Mouse (Mus musculus): ENCODE measurements around the gene Tex33.

Tex33 gene

DNA sequence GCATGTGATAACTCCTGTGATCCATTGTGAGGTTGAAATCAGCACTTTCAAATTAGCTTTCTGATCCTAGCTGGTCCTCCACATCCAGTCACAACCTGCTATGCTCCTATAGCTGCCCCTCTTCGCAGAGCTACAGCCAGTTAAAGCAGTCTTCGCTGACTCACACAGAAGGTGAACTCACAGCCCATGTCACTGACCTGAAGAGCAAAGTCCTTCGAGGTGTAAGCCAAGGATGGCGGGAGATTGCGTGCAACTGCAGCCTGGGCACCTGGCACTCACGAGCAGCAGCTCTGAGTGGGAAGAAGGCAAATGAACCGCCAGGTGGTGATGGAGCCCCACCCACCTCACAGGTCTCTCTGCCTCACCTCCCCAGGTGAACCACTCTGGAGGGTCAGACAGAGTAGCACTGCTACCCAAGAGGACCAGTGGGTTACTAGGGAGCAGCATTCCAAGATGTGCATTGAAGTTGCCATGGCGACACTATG, at the start of gene Tex33:
Gene Tex33, minus strand, starts transcription at position 435 of the 485 bp plus-strand sequence.
- no peak for DNase-seq

DNA sequence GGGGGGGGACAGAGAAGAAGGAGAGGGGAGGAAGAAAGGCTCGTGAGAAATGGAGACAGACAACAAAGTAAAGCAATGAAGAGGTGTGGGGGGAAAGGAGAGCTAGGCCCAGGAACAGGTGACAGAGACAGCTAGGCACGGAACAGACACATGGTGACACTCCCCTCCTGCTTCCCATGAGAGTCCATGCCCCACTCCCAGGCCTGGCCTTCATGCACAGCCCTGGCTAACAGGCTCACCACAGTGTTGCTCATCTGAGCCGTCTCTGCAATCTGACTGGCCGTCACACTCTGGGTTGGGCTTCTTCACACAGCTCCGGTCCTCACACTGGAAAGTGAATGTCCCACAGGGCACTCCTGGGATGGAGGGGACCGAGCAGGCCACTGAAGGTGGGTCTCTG, 48.1 kb upstream of the Tex33 start:
- DNase-seq = no peak

DNA sequence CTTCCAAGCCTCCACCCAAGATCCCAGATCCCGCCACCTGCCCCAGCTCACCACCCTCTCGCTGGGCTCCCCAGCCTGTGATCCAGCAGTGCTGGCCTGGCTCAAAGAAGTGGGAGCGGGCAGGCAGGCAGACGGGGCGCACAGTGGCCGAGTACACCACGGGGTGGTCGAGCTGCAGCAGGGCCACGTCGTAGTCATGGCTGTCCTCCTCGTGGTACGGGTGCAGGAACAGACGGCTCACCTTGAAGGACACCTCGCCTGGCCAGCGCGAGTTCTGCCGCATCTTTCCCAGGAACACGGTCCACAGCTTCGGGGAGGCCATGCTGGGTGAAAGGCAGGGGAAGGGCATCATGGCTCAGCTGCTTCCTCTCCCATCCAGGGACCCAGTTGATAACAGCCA, 46.5 kb upstream of the Tex33 start:
- no peak for DNase-seq

DNA sequence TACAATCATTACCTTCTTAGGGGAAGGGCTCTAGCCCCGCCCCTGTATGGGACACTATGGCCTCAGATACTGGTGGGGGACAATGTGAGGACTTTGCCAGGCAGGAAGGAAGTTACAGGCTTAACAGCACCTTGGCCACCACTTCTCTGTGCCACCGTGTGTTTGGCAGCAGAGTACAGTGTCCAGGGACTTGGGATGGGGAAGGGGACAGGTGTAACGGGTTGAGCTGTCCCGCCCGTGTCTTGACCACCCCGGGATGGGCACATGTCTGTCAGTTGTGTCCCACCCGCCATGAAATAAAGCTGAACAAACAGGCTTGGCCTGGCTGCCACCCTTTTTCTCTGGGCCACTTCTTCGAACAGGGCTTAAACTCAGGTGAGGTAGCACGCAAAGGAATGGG, 43.3 kb upstream of the Tex33 start:
- DNase-seq = no peak

DNA sequence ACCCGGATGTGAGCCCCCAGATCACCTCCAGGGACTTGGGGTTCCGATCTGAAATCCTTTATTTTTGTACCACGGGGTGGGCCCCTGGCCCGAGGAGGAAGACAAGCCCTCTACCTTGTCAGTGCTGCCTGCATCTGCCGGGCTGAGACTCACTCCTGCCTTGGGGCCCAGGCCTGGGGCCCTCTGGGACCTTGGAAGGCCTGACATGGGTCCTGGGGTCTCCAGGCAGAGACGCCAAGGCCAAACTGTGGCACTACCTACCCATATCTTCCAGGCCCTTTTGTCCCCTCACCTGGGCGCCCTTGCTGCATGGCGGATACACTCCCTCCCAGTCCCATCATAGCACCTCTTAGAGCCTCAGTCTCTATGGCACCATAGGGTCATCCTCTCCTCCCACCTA, 42.8 kb upstream of the Tex33 start:
- no peak for DNase-seq

DNA sequence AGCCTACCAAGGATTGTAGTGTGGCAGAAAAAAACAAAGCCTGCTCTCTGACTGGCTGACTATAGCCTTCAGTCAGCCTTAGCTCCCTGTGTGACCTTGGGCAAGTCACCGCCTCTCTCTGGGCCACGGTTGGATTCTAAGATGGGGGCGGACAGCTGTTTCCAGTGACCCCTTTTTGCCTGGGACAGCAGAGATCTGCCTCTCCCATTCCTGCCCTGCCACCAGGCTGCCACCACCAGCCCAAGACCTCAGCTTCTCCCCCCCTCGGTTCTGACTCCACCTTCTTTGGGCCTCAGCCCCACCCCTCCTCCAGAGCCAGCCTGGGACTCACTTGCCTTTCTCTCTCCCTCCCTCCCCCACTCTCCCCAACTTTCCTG, 42.3 kb upstream of the Tex33 start:
- DNase-seq = no peak

DNA sequence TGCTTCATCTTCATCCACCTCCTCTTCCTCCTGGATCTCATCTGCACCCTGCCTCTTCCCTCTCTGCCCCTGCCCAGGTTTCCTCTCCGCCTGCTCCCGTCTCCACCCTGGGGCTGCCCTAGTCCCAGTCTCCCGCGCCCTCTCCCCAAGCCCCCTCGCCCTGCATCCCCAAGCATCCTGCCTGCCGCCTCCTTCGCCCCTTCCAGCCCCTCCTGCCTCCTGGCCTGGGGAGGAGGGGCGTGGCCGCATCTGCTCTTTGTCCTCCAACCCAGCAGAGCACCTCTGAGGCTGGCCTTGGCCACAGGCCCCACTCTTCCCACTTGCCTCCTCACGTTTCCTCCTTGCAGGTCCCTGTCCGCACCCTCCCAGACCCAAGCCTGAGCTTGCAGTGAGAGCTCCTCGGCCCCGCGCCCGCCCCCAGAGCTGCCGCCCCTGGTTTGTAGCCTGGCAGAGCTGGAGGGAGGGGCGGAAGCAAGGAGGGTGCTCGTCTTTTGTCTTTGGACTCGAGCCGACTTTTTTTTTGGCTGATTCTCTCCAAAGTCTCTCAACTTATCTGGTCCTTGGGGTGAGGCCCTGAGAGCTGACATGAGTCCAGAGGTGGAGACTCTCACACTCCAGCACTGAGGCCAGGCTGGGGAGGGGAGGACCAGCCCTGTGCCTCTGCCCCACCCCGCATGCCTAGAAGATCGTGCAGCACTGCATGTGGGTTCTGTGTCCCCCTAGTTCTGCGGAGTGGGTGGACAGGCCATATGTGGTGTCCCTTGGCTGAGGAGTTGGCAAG, 41.7 kb upstream of the Tex33 start:
- DNase-seq = no peak

DNA sequence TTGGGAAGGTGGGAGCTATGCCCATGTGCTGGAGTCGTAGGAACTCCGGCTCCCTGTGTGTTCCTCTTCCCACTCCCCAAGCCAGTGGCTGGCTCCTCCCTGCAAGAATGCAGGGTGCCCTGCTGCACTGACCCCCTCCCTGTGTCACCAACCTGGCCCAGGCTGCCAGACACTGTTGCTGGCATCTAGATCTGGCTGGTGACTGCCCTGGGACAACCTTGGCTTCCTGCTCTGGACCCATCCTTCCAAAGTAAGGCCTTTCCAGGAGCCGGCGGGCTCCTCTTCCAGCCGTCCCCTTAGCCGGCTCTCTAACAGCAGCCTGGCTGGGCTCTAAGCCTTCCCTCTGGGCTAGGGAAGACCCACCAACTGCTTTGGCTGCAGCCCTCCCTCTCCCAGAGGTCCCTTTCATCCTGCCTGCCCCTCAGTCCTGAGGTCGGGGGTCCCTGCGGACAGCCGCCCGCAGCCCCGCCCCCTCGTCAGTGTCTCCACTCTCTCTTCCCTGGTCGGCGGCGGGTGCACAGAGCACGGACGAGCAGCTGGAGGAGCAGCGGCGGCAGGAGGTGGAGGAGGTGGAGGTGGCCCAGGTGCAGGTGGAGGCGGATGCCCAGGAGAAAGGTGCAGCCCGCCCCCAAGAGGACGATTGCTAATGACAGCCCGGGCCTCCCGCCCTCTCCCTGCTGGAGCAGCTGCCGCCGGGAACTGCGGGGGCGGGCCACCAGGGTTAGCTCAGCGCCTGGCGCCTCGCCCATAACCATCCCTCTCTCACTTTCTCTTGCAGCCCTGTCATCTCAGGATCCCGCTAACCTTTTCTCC, 40.9 kb upstream of the Tex33 start:
- peak; percentile 80 for DNase-seq

DNA sequence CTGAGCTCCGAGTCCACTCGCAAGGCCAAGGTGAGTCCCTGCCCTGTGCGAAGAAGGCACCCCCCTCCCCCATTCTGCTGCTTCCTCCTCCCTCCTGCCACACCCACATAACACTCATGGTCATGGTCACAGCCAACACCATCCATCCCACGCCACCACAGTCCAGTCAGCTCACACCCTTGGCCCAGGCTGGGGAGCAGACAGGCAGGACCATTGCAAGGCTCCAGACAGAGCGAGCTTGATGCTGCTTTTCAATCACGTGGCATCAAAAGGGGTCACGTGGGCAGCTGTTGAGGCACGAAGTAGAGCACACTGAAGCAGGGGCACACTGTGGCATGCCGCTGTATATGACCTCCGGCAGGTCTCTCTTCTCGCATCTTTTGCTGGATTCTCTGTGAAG, 40.0 kb upstream of the Tex33 start:
- no peak for DNase-seq

DNA sequence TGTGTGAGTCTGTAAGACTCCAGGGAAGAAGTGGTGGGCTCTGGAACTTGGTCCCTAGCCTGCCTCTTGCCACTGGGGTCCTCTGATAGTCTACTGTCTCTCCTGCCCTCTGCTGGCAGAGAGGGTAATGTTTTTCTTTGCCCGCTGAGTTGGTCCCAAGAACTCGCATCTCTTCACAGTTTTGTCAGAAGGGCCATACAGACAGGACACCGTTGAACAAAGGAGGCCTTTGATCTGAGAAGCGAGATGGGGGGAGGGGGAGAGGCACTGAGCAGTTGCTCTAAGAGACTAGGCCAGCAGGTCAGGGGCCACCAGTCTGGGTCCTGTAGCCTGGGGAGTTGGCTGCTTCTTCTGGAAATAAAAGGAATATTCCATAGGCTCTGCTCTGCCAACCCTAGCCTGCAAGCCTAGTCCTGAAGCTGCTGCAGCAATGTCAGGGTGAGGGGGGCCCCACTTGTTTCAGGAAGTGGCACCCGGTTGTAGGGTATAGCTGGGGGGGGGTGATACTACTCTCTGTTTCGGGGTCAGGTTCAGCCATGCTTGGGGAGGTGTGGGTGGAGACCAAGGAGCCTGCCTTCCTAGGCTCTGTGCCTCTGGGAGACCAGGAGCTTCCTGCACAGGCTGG, 39.3 kb upstream of the Tex33 start:
- DNase-seq = peak; percentile 64

DNA sequence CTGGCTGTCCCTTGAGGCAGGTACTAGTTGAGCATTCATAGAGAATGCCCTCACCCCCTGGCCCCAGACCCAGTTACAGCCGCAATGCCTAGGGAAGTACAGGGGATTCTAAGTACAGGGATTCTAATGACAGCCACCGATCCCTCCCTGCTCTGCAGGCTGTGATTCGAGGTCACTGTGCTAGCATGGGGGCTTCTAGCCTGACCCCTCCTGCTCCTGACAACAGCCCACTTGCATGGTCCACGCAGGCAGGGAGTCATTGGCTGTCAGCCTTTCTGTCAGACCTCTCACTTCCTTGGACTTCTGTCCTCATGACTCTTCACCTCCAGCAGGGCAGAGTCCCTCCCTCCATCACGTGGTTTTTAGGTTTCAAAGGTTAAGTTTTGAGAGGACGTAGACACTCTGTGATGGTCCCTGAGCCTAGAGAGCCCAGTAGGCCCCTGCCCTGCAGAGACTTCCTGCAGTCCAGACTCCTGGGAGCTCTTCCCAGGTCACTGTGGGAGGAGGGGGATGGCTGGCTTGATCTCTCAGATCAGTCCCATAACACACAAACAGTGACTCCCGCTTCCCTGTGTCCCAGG, 35.9 kb upstream of the Tex33 start:
- no peak for DNase-seq

DNA sequence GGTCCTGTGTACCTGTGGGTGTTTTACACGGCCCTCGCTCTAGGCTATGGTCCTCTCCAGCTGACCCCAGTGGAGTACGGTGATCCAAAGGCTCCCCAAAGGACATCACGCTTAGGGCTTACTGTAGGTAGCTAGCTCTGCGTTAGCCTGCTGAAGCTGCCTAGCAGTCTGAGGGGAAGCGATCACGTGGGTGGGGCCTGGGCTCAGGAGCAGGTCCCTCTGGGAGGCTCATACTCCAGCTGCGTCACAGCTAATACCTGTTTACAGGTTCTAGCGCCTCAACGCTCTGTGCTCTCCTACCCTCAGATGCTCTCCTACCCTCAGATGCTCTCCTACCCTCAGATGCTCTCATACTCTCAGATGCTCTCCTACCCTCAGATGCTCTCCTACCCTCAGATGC, 35.2 kb upstream of the Tex33 start:
- DNase-seq = no peak

DNA sequence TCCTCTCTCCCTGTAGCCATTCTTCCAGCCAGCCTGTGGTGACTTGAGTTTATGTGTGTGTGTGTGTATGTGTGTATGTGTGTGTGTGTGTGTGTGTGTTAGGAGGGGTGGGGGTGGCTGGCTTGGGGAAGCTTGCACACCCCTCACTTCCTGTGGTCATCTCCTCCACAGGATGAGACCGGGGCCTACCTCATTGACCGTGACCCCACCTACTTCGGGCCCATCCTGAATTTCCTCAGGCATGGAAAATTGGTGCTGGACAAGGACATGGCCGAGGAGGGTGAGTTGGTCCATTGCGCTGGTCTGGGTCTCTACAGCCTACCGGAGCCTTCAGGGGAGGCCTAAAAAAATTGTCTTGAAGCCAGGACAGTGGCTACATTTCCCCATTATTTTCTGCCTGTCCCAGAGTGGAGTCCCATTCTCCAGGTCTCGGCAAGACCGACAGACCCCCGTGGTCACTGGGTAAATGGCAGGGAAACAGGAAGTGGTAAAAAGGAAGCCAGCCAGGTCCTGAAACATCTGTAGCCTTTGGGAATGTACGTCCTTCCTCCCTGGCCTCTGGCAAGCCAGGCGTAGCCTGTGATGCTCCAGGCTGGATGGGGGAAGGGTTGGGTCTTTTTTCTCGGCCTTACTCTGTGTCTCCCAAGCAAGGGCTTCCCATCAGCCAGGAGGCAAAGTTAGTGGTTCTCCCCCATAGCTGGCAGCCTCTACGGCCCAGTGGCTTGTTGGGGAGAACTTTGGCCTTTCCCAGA, 34.3 kb upstream of the Tex33 start:
- no peak for DNase-seq

DNA sequence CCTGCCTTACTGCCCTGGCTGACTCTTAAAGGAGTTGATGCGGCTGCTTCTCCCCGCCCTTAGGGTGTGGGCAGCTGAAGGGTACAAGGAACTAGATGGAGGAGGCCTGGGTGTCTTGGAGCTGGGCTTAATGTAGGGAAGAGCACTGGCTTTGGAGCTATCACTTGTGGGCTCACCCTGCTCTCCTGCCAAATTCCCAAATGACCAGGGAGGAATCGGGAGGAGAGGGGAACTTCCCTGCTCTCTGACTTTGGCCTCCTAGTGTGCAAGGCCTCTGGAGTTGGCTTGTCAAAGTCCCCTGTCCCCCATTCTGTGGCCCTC, 33.4 kb upstream of the Tex33 start:
- DNase-seq = no peak

DNA sequence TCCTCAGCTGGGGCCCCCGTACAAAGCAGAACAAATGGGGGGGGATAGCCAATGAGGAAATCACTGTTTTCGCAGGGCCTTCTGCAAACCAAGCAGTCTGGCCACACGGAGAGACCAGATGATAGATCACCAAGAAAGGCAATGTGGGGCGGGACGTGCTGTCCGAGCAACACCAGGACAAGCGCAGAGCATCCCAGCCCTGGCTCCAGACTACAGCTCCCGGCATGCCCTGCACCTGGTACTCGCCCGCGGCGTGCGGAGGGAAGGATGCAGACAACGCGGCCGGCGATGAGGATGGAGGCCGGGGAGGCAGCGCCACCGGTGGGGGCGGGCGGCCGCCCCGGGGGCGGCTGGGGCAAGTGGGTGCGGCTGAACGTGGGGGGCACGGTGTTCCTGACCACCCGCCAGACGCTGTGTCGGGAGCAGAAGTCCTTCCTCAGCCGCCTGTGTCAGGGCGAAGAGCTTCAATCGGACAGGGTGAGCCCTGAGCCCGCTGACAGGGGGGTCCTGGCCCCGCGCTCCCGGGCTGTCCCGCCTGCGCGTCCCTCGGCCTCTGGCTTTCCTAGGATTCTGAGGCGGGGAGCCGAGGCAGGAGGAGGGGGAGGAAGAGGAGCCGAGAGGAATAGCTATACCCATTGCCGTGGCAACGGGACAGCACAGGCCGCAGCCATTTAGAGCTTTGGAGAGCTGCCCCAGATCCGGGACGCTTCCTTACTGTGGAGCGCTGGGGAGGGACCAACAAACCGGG, 32.9 kb upstream of the Tex33 start, which contains the start of gene Kctd17:
Gene Kctd17, plus strand, starts transcription at position 174 of the 748 bp plus-strand sequence.
- peak; percentile 80 for DNase-seq

DNA sequence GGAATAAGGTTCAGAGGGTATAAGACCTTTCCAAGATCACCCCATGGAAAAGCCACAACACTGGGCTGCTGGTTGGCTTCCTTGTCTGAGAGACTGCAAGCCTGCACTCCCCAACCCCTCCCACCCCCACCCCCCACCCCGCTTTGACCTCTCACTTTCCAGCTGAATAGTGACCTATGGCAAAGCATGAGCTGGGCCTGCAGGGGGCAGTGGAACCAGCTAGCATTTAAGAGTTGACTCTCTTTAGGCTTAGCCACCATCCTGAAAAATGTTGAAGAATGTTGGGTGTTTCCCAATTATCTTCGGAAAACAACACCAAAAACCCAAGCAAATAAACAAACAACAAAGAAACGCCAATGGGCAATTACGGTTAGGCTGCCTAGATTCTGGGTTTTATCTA, 29.5 kb upstream of the Tex33 start:
- no peak for DNase-seq

DNA sequence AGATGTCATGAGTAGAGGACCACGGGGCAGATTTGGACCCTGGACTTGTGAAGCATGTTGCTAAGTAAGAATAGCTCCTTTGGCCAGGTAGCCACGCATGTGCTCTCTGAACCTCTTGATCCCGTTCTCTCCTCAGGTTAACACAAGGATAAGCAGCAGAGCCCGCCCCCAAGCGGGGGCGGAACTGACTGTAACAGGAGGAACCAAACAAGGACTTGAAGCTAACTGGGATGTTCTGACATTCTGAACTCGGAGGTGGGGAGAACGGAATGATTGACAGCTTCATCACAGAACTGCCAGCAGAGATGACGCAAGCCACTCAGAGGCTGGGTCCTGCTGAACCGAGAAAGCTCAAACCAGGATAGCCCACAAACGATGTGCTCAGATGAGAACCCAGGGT, 28.8 kb upstream of the Tex33 start:
- no peak for DNase-seq

DNA sequence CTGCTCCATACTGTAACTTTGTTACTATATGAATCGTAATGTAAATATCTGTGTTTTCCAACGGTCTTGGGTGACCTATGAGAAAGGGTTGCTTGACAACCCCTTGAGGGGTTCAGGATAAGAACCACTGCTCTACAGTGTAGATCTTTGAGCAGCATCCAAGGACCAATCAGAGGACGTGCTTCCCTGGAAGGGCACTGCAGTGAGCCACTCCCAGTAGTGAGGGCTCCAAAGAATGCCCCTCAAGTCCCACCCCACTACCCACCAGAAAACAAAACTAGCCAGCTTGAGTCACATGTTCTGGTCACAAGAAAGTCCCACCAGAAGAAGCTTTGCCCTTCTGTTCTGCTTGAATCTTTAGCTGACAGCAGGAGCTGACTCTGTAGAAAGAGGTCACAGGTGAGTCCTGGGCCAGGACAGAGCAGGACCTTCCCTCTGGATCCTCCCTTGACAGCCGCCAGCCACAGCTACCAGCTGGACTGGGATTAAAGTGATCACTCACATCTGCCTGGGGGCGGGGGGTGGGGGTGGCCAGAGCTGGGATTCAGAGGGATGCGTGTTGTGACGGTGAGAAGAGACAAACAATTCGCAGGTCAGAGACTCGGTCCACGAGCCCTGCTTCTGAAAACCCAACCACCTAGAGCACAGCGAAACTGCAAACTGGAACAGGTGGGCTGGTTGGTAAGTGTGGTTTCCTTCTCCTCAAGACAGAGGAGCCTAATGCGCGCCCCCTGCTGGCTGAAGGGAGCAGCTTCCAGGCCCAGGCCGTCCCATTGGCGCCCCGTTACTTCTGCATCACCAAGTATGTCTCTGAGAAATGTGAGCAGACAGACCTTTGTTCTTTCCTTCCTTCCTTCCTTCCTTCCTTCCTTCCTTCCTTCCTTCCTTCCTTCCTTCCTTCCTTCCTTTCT, 26.6 kb upstream of the Tex33 start:
- DNase-seq = peak; percentile 95

DNA sequence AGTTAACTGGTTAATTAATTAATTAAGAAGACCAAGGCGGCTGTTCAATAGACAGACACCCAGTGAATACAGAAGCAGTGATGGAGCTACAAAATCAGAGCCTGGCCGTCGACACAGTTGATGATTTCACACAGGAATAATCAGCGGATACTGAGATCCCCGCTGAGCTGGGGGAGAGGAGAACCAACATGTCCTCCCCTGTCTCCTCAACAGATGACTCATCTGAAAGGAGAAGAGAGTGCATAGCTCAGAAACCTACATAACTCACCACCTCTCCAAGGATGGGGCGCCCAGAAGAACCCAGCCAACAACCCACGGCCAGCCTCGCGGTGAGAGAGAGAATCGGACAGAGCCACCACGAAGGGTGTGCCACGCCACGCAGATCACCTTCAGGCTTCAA, 24.7 kb upstream of the Tex33 start:
- DNase-seq = no peak

DNA sequence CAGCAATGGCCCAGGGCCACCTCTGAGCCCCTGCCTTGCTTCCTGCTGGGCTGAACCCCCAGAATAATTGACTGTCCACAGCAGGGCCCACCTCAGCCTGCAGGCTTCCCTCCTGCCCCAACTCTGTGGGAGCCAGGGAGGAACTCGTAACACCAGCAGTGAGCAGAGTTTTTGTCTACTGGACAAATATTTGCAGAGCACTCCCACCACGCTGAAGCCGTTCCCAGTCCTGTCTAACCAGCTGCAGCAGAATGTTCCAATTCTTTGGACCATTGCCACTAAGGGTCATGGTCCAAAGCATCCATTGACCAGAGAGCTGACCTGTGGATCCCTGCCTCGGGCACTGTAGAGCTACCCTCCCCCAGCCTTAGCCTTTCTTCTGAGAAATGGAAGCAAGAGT, 21.2 kb upstream of the Tex33 start:
- no peak for DNase-seq

DNA sequence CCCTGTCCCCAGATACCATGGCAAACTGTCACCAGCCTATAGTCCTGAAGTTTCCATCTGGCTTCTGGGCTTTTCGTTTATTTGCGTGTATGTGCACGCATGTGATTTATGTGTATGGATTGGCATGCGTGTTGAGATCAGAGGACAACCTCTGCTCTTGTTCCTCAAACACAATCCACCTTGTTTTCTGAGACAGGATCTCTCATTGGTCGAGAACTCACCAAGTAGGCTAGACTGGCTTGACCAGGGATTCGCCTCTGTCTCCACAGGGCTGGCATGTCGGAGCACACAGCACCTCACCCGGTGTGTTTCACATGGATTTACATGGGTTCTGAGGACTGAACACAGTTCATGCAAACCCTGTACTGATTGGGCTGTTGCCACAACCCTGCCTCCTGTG, 18.4 kb upstream of the Tex33 start:
- no peak for DNase-seq

Measured in right cerebral cortex, postnatal 4 days (tissue).